Mouse (Mus musculus) thymus, adult 2 months (tissue): Measurements from ENCODE around the gene Bri3bp.

Experiments
- CTCF ChIP-seq: fragments of 200-500 bp; IDR thresholded peaks from 2 replicates; pipeline ENCODE4 v1.5.1; 2012; ENCODE audit warnings: mild to moderate bottlenecking, control low read depth, low read length, moderate library complexity, borderline replicate concordance; ENCODE audit not compliant: control insufficient read depth, poor library complexity, insufficient read depth; ENCODE audit errors: extremely low read depth
- POLR2A ChIP-seq: fragments of 200-500 bp; IDR thresholded peaks from 2 replicates; pipeline ENCODE4 v1.6.1; 2012; ENCODE audit warnings: mild to moderate bottlenecking, low read length, control low read depth, moderate library complexity; ENCODE audit not compliant: control insufficient read depth, poor library complexity, insufficient read depth; ENCODE audit errors: extremely low read depth

GRCm38 (mm10) chr5:125440583-125441233 is 660 bp upstream of the Bri3bp start:
- TF ChIP-seq POLR2A: no peak
- TF ChIP-seq CTCF: no peak
